Comparison of ENCODE assay signal across 14 mouse cellular contexts in genomic region chr10:38703954-38704761, GRCm38 (mm10).
A peak's percentile ranks its signal among the peaks of the same experiment; 100 is the strongest.
DNase-seq lines count a peak whose midpoint lies in the region; ATAC-seq and TF ChIP-seq lines count a peak whose summit lies in the region.
"Had no signal": no experiment of that assay in that cellular context is flagged by ENCODE, and none has a peak within 500 bp of the region (broad histone marks: within the 10 kb centered on the region; RNA-seq: fewer than 3 reads in every experiment).

No protein-coding gene starts in this region.

- H3K9me3 ChIP-seq in heart, embryonic 10.5 days = no peaks in the 10 kb centered on the region
- no peaks in the 10 kb centered on the region for H3K9me3 ChIP-seq in limb, embryonic 15.5 days
- H3K9me3 ChIP-seq: hindbrain, embryonic 15.5 days; liver, embryonic 13.5 days had no signal

- DNase-seq in heart, adult 18-20 months = peak; percentile 28 to 37
- no peak for DNase-seq in heart, embryonic 10.5 days (ENCODE audit: low spot score)
- peak; percentile 5 for DNase-seq in brain, embryonic 14.5 days (ENCODE audit: low read depth)
- DNase-seq in gastrocnemius, postnatal 10 days = peak; percentile 14
- DNase-seq in spleen, postnatal 14 days (ENCODE audit: low spot score in 2 of 2) = no peak
- DNase-seq: cerebellum, postnatal 25 days; liver, embryonic 13.5 days; retina, postnatal 1 day had no signal

- H3K9ac ChIP-seq in limb, embryonic 15.5 days = no peak overlapping the region
- H3K9ac ChIP-seq: hindbrain, embryonic 15.5 days; liver, embryonic 13.5 days had no signal

- no peak overlapping the region for H3K27ac ChIP-seq in heart, embryonic 10.5 days
- H3K27ac ChIP-seq in limb, embryonic 15.5 days = peak overlapping the region; percentile 27; the same call in 1 of the 2 replicates
- H3K27ac ChIP-seq: hindbrain, embryonic 15.5 days; liver, embryonic 13.5 days had no signal

- no peak overlapping the region for H3K4me3 ChIP-seq in heart, embryonic 10.5 days
- H3K4me3 ChIP-seq in limb, embryonic 15.5 days = no peak overlapping the region
- H3K4me3 ChIP-seq: hindbrain, embryonic 15.5 days; liver, embryonic 13.5 days had no signal

- no peak for TF ChIP-seq CTCF in brain, embryonic 14.5 days (IDR thresholded peaks at IDR 0.05; ENCODE audit: borderline replicate concordance, extremely low read depth, insufficient read depth, insufficient read length)

- no peaks in the 10 kb centered on the region for H3K36me3 ChIP-seq in heart, embryonic 10.5 days
- H3K36me3 ChIP-seq in limb, embryonic 15.5 days = no peaks in the 10 kb centered on the region
- H3K36me3 ChIP-seq: hindbrain, embryonic 15.5 days; liver, embryonic 13.5 days had no signal

- peak; percentile 76; the same call in 1 of the 2 replicates for ATAC-seq in limb, embryonic 15.5 days (ENCODE audit: insufficient number of reproducible peaks, low FRiP score, low TSS enrichment, low read depth)
- ATAC-seq in frontal cortex, adult (ENCODE audit: low TSS enrichment) = no peak
- no peak for ATAC-seq in CD4-positive, CD25-positive, alpha-beta regulatory T cell, adult 4 months
- ATAC-seq: forebrain, embryonic 16.5 days; Patski had no signal

- WGBS in heart, embryonic 10.5 days = 84% methylated on average over 4 of the region's 4 CpGs
- 55% methylated on average over 4 of the region's 4 CpGs for WGBS in limb, embryonic 15.5 days

- H3K4me2 ChIP-seq in limb, embryonic 15.5 days = no peak overlapping the region
- H3K4me2 ChIP-seq: hindbrain, embryonic 15.5 days; liver, embryonic 13.5 days had no signal

- no peaks in the 10 kb centered on the region for H3K4me1 ChIP-seq in heart, embryonic 10.5 days
- H3K4me1 ChIP-seq in limb, embryonic 15.5 days = no peaks in the 10 kb centered on the region
- H3K4me1 ChIP-seq: hindbrain, embryonic 15.5 days; liver, embryonic 13.5 days had no signal

- TF ChIP-seq POLR2A in brain, embryonic 14.5 days (IDR thresholded peaks at IDR 0.05; ENCODE audit: borderline replicate concordance, extremely low read depth, insufficient read depth, insufficient read length, poor library complexity, severe bottlenecking) = no peak

- no peaks in the 10 kb centered on the region for H3K27me3 ChIP-seq in heart, embryonic 10.5 days (ENCODE audit: insufficient read depth, poor library complexity, severe bottlenecking)
- no peaks in the 10 kb centered on the region for H3K27me3 ChIP-seq in limb, embryonic 15.5 days
- H3K27me3 ChIP-seq: hindbrain, embryonic 15.5 days; liver, embryonic 13.5 days; Patski had no signal

Comparison
In these comparisons a context has a peak if more than half of its experiments do, and no peak if none do; other contexts are left out.
1. DNase-seq: peak in heart, adult 18-20 months (2 of 2), brain, embryonic 14.5 days (single experiment) and gastrocnemius, postnatal 10 days (single experiment); none in heart, embryonic 10.5 days (single experiment) and spleen, postnatal 14 days (0 of 2).